Mouse (Mus musculus) stomach, postnatal 0 days (tissue): ENCODE measurements around the gene Olfr748.
"Not testable (repeated sequence)": the region's sequence is repeated elsewhere in the genome, so short reads cannot be mapped to it uniquely, and the experiment has no call there.

Experiments
- CTCF ChIP-seq: IDR thresholded peaks from 2 replicates; pipeline ENCODE4 v1.5.1; 2016; ENCODE audit warnings: antibody characterized with exemption, low read depth, mild to moderate bottlenecking, moderate library complexity
- EP300 ChIP-seq: optimal IDR thresholded peaks from 2 replicates; pipeline ENCODE3; 2016; ENCODE audit warnings: antibody characterized with exemption

DNA sequence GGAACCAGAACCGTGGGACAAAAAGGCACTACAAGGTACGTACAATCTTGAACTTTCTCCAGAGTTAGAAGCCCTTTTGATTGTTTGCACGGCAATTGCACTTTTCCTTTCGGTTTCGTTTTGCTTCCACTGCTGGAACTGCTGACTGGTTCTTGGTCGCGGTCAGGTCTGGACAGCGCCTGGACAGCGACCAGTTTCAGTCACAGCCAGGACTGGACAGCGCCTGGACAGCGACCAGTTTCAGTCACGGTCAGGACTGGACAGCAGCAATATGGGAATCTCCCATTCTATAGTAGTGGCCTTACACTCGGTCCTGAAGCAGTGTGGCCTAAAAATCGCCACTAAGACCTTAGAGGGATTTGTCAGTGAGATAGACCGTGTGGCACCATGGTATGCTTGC lies 12.7 kb downstream of the Olfr748 start:
- not testable (repeated sequence) for TF ChIP-seq CTCF, EP300
